Mouse (Mus musculus): Measurements from ENCODE around the gene Cln6. TPM values are rescaled to one million over a fixed set of nuclear protein-coding genes. Genes with fewer than 3 reads are reported as not detected.

The Cln6 gene
- total and polyA plus RNA-seq, 2 experiments from 2014 or later: 9.5 to 31.7 TPM

GRCm38 (mm10) chr9:62820829-62821228 lies 17.8 kb upstream of the Cln6 start:
- Histone ChIP-seq H3K4me1 (ENCODE audit: insufficient read depth, low read length) (no peaks in the 10 kb centered on the region), H3K4me2 (ENCODE audit: low read depth, low read length) (no peak overlapping the region), H3K4me3 (ENCODE audit: low read length) (no peak overlapping the region), H3K27ac (no peak overlapping the region), H3K27me3 (ENCODE audit: insufficient read depth, low read length) (no peaks in the 10 kb centered on the region), H3K9me3 (ENCODE audit: low read length) (no peaks in the 10 kb centered on the region), H3K9ac (replicated peaks; ENCODE audit: low read length) (no peak overlapping the region), H3K36me3 (ENCODE audit: insufficient read depth, low read length) (no peaks in the 10 kb centered on the region)
- WGBS: 85% methylated on average over 6 of the region's 6 CpGs
- no peak for TF ChIP-seq CTCF (IDR thresholded peaks at IDR 0.05; ENCODE audit: low read depth)
- DNase-seq (ENCODE audit: low spot score) (no peak), ATAC-seq (no peak)

- Histone ChIP-seq H3K9ac (replicated peaks; ENCODE audit: low read length) (no peak overlapping the region), H3K9me3 (ENCODE audit: low read length) (no peaks in the 10 kb centered on the region), H3K27me3 (ENCODE audit: insufficient read depth, low read length) (no peaks in the 10 kb centered on the region), H3K4me2 (ENCODE audit: low read depth, low read length) (no peak overlapping the region), H3K4me1 (ENCODE audit: insufficient read depth, low read length) (no peaks in the 10 kb centered on the region), H3K4me3 (ENCODE audit: low read length) (no peak overlapping the region), H3K27ac (no peak overlapping the region), H3K36me3 (ENCODE audit: insufficient read depth, low read length) (no peaks in the 10 kb centered on the region)
- 97% methylated on average over 7 of the region's 7 CpGs for WGBS
- DNase-seq (ENCODE audit: low spot score) (no peak), ATAC-seq (no peak)
- no peak for TF ChIP-seq CTCF (IDR thresholded peaks at IDR 0.05; ENCODE audit: low read depth)
These were observed 16.8 kb upstream of the Cln6 start for GRCm38 (mm10) chr9:62821811-62822210.

GRCm38 (mm10) chr9:62825791-62826393 lies 12.7 kb upstream of the Cln6 start:
- H3K4me3 ChIP-seq (ENCODE audit: low read length): no peak overlapping the region
- WGBS: 16% methylated on average over 9 of the region's 9 CpGs
- no peaks in the 10 kb centered on the region for H3K27me3 ChIP-seq (ENCODE audit: insufficient read depth, low read length)
- no peak overlapping the region; the same call in 1 of the 2 replicates for H3K27ac ChIP-seq
- no peak overlapping the region for H3K4me2 ChIP-seq (ENCODE audit: low read depth, low read length)
- no peaks in the 10 kb centered on the region for H3K4me1 ChIP-seq (ENCODE audit: insufficient read depth, low read length)
- ATAC-seq (no peak), DNase-seq (ENCODE audit: low spot score) (peak; percentile 32)
- H3K36me3 ChIP-seq (ENCODE audit: insufficient read depth, low read length): no peaks in the 10 kb centered on the region
- no peak for TF ChIP-seq CTCF (IDR thresholded peaks at IDR 0.05; ENCODE audit: low read depth)
- H3K9ac ChIP-seq (replicated peaks; ENCODE audit: low read length): no peak overlapping the region
- no peaks in the 10 kb centered on the region for H3K9me3 ChIP-seq (ENCODE audit: low read length)

GRCm38 (mm10) chr9:62826456-62826855 lies 12.1 kb upstream of the Cln6 start:
- no peaks in the 10 kb centered on the region for H3K4me1 ChIP-seq (ENCODE audit: insufficient read depth, low read length)
- ATAC-seq: no peak
- H3K9ac ChIP-seq (replicated peaks; ENCODE audit: low read length): no peak overlapping the region
- no peak overlapping the region for H3K4me2 ChIP-seq (ENCODE audit: low read depth, low read length)
- WGBS: 10% methylated on average over 7 of the region's 7 CpGs
- no peaks in the 10 kb centered on the region for H3K27me3 ChIP-seq (ENCODE audit: insufficient read depth, low read length)
- H3K9me3 ChIP-seq (ENCODE audit: low read length): no peaks in the 10 kb centered on the region
- H3K27ac ChIP-seq: peak overlapping the region; percentile 32; the same call in 1 of the 2 replicates
- H3K4me3 ChIP-seq (ENCODE audit: low read length): no peak overlapping the region
- no peak for DNase-seq (ENCODE audit: low spot score)
- no peaks in the 10 kb centered on the region for H3K36me3 ChIP-seq (ENCODE audit: insufficient read depth, low read length)
- no peak for TF ChIP-seq CTCF (IDR thresholded peaks at IDR 0.05; ENCODE audit: low read depth)

- Histone ChIP-seq H3K4me3 (ENCODE audit: low read length) (peak overlapping the region; percentile 18), H3K27ac (peak overlapping the region; percentile 56; the same call in 1 of the 2 replicates), H3K4me1 (ENCODE audit: insufficient read depth, low read length) (no peaks in the 10 kb centered on the region), H3K9me3 (ENCODE audit: low read length) (no peaks in the 10 kb centered on the region), H3K4me2 (ENCODE audit: low read depth, low read length) (peak overlapping the region; percentile 60), H3K36me3 (ENCODE audit: insufficient read depth, low read length) (no peaks in the 10 kb centered on the region), H3K27me3 (ENCODE audit: insufficient read depth, low read length) (no peaks in the 10 kb centered on the region), H3K9ac (replicated peaks; ENCODE audit: low read length) (no peak overlapping the region)
- DNase-seq (ENCODE audit: low spot score): peak; percentile 81
- peak; percentile 66 for TF ChIP-seq CTCF (IDR thresholded peaks at IDR 0.05; ENCODE audit: low read depth)
- ATAC-seq: no peak
- 7% methylated on average over 24 of the region's 24 CpGs for WGBS
These were observed 10.5 kb upstream of the Cln6 start for GRCm38 (mm10) chr9:62827939-62828652.

- H3K27me3 ChIP-seq (ENCODE audit: insufficient read depth, low read length): no peaks in the 10 kb centered on the region
- no peaks in the 10 kb centered on the region for H3K36me3 ChIP-seq (ENCODE audit: insufficient read depth, low read length)
- peak overlapping the region; percentile 56; the same call in 1 of the 2 replicates for H3K27ac ChIP-seq
- ATAC-seq: peak; percentile 97
- under 1% methylated on average over 23 of the region's 23 CpGs for WGBS
- TF ChIP-seq CTCF (IDR thresholded peaks at IDR 0.05; ENCODE audit: low read depth): peak; percentile 95
- DNase-seq (ENCODE audit: low spot score): peak; percentile 96
- H3K4me1 ChIP-seq (ENCODE audit: insufficient read depth, low read length): no peaks in the 10 kb centered on the region
- peak overlapping the region; percentile 18 for H3K4me3 ChIP-seq (ENCODE audit: low read length)
- H3K9ac ChIP-seq (replicated peaks; ENCODE audit: low read length): no peak overlapping the region
- H3K9me3 ChIP-seq (ENCODE audit: low read length): no peaks in the 10 kb centered on the region
- H3K4me2 ChIP-seq (ENCODE audit: low read depth, low read length): peak overlapping the region; percentile 60
These were observed 9.9 kb upstream of the Cln6 start for GRCm38 (mm10) chr9:62828662-62829086.

GRCm38 (mm10) chr9:62829877-62830276 lies 8.7 kb upstream of the Cln6 start:
- no peak for TF ChIP-seq CTCF (IDR thresholded peaks at IDR 0.05; ENCODE audit: low read depth)
- no peaks in the 10 kb centered on the region for H3K4me1 ChIP-seq (ENCODE audit: insufficient read depth, low read length)
- H3K9ac ChIP-seq (replicated peaks; ENCODE audit: low read length): no peak overlapping the region
- no peak for ATAC-seq
- no peaks in the 10 kb centered on the region for H3K27me3 ChIP-seq (ENCODE audit: insufficient read depth, low read length)
- H3K36me3 ChIP-seq (ENCODE audit: insufficient read depth, low read length): no peaks in the 10 kb centered on the region
- no peak overlapping the region for H3K27ac ChIP-seq
- no peak overlapping the region for H3K4me3 ChIP-seq (ENCODE audit: low read length)
- DNase-seq (ENCODE audit: low spot score): no peak
- 82% methylated on average over 6 of the region's 6 CpGs for WGBS
- no peak overlapping the region for H3K4me2 ChIP-seq (ENCODE audit: low read depth, low read length)
- H3K9me3 ChIP-seq (ENCODE audit: low read length): no peaks in the 10 kb centered on the region

All from hindbrain, postnatal 0 days (tissue).